Mouse (Mus musculus): Measurements from ENCODE around the gene Zgpat. TPM values are rescaled to one million over a fixed set of nuclear protein-coding genes. Genes with fewer than 3 reads are reported as not detected.

Zgpat gene
- 30.1 TPM for polyA plus RNA-seq (2014; fragmentation: Illumina TruSeq; extraction: RNeasy Lipid Tissue Mini Kit (QIAGEN cat#74804); ENCODE audit: low read depth, low replicate concordance)

DNA sequence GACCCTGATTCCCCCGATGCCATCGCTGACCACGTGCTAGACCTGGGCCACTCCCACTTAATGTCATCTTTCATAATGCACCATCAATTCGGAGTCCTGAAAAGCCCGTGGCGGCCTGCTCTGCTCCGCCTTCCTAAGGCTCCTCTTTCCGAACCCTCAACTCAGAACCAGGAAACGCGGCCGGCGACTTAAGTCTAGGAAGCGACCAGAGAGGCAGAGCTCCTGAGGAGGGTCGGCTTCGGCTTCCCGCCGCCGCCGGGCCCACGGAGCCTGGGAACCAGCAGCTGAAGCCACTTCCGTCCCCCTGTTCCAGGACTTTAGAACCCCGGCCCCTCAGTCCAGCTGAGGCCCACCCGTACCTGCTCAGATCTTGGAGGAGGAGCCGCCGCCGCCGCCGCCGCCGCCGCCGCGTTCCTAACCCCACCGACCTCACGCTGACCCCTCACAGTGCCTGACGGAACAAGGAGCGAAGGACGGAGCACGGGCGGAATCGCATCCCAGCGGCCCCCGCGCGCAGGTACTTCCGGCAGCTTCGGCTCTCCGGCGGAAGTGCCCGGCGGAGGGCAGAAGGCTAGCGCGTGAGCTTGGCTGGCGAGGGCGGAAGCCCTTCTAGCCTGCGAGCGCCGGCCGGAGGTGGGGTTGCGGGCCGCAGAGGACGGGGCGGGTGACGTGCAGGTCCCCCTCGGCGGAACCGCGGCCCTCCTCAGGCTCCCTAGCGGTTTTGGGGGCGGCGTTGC, at the start of gene Zgpat, which contains the start of gene Arfrp1:
Zgpat (plus strand) TSS at position 69 of the 737 bp plus-strand sequence.
Arfrp1 (minus strand) TSS at position 545 of the 737 bp plus-strand sequence.

DNA sequence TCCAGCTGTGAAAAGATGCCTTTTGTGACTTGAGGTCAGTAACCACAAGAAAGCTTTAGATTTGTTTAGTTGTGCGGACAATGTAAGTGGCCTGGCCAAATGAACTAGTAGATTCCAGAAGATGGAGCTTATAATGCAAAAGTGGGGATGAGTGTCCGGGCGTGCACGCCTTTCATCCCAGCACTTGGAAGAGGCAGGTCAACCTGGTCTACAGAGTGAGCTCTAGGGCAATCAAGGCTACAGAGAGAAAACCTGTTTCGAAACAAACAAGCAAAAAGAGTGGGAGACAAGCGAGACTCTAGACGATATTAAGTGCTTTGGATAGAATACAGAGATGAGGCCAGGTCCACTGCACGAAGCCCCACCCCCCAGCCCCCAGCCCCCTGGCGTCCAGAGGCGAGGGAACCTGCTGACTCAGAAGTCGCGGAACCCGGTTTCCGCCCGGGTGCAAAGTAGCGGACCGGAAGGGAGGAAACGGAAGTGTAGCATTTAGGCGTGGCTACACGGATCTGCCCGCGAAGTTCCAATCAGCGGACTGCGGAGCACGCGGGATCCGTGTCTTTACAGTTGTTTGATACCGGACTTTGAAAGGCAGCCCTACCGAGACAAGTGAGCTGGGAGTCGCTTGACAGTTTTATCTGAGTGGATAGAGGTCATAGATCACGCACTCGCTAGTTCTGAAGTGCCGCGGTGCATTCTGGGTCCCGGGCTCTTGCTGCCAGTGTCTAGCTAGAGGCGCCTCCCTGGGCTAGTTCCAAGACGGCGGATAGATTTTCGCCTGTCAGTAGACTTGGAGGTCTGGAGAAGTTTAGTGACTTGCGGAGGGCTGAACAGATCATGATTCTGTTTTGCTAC, 45.3 kb upstream of the Zgpat start, which contains the start of gene Rtel1:
Rtel1 (plus strand) TSS at position 492 of the 855 bp plus-strand sequence.

DNA sequence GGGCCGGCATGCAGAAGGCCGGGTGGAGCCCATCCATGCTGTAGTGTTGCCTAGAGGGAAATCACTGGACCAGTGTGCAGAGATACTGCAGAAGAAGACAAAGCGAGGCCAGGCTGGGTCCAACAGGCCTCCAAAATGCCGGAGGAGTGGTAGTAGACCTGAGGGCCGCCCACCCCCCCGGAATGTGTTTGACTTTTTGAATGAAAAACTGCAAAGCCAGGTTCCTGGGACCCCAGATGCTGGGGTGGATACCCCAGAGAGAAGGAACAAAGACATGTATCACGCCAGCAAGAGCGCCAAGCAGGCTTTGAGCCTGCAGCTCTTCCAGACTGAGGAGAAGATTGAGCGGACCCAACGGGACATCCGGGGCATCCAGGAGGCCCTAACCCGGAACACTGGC, 15.1 kb downstream of the Zgpat start, which contains the start of gene Lime1:
Lime1 (plus strand) TSS at position 301 of the 400 bp plus-strand sequence.

Other genes starting within 250 kb of the Zgpat start
- gene Kcnq2, start 229.6 kb upstream of the Zgpat start, polyA plus RNA-seq (2014; fragmentation: Illumina TruSeq; extraction: RNeasy Lipid Tissue Mini Kit (QIAGEN cat#74804); ENCODE audit: low read depth, low replicate concordance), result 0.08 TPM
- 1,071 TPM for gene Eef1a2, start 207.9 kb upstream of the Zgpat start, polyA plus RNA-seq (2014; fragmentation: Illumina TruSeq; extraction: RNeasy Lipid Tissue Mini Kit (QIAGEN cat#74804); ENCODE audit: low read depth, low replicate concordance)
- 60.6 TPM for gene Ppdpf, start 177.7 kb upstream of the Zgpat start, polyA plus RNA-seq (2014; fragmentation: Illumina TruSeq; extraction: RNeasy Lipid Tissue Mini Kit (QIAGEN cat#74804); ENCODE audit: low read depth, low replicate concordance)
- not detected for gene Ptk6, start 162.1 kb upstream of the Zgpat start, polyA plus RNA-seq (2014; fragmentation: Illumina TruSeq; extraction: RNeasy Lipid Tissue Mini Kit (QIAGEN cat#74804); ENCODE audit: low read depth, low replicate concordance)
- 0.39 TPM for gene Srms, start 151.7 kb upstream of the Zgpat start, polyA plus RNA-seq (2014; fragmentation: Illumina TruSeq; extraction: RNeasy Lipid Tissue Mini Kit (QIAGEN cat#74804); ENCODE audit: low read depth, low replicate concordance)
- gene Fndc11, start 144.9 kb upstream of the Zgpat start, polyA plus RNA-seq (2014; fragmentation: Illumina TruSeq; extraction: RNeasy Lipid Tissue Mini Kit (QIAGEN cat#74804); ENCODE audit: low read depth, low replicate concordance), result not detected
- gene Helz2, start 122.9 kb upstream of the Zgpat start, polyA plus RNA-seq (2014; fragmentation: Illumina TruSeq; extraction: RNeasy Lipid Tissue Mini Kit (QIAGEN cat#74804); ENCODE audit: low read depth, low replicate concordance), result 11.0 TPM
- 9.5 TPM for gene Gmeb2, start 76.9 kb upstream of the Zgpat start, polyA plus RNA-seq (2014; fragmentation: Illumina TruSeq; extraction: RNeasy Lipid Tissue Mini Kit (QIAGEN cat#74804); ENCODE audit: low read depth, low replicate concordance)
- 0.55 TPM for gene Stmn3, start 50.4 kb upstream of the Zgpat start, polyA plus RNA-seq (2014; fragmentation: Illumina TruSeq; extraction: RNeasy Lipid Tissue Mini Kit (QIAGEN cat#74804); ENCODE audit: low read depth, low replicate concordance)
- gene Rtel1, start 45.2 kb upstream of the Zgpat start, polyA plus RNA-seq (2014; fragmentation: Illumina TruSeq; extraction: RNeasy Lipid Tissue Mini Kit (QIAGEN cat#74804); ENCODE audit: low read depth, low replicate concordance), result 18.6 TPM
- 76.5 TPM for gene Arfrp1, start 476 bp downstream of the Zgpat start, polyA plus RNA-seq (2014; fragmentation: Illumina TruSeq; extraction: RNeasy Lipid Tissue Mini Kit (QIAGEN cat#74804); ENCODE audit: low read depth, low replicate concordance)
- gene Lime1, start 15.2 kb downstream of the Zgpat start, polyA plus RNA-seq (2014; fragmentation: Illumina TruSeq; extraction: RNeasy Lipid Tissue Mini Kit (QIAGEN cat#74804); ENCODE audit: low read depth, low replicate concordance), result 17.5 TPM
- gene Zbtb46, start 94.5 kb downstream of the Zgpat start, polyA plus RNA-seq (2014; fragmentation: Illumina TruSeq; extraction: RNeasy Lipid Tissue Mini Kit (QIAGEN cat#74804); ENCODE audit: low read depth, low replicate concordance), result 9.7 TPM
- gene Abhd16b, start 128.3 kb downstream of the Zgpat start, polyA plus RNA-seq (2014; fragmentation: Illumina TruSeq; extraction: RNeasy Lipid Tissue Mini Kit (QIAGEN cat#74804); ENCODE audit: low read depth, low replicate concordance), result not detected
- 96.1 TPM for gene Tpd52l2, start 132.2 kb downstream of the Zgpat start, polyA plus RNA-seq (2014; fragmentation: Illumina TruSeq; extraction: RNeasy Lipid Tissue Mini Kit (QIAGEN cat#74804); ENCODE audit: low read depth, low replicate concordance)
- 41.6 TPM for gene Dnajc5, start 155.6 kb downstream of the Zgpat start, polyA plus RNA-seq (2014; fragmentation: Illumina TruSeq; extraction: RNeasy Lipid Tissue Mini Kit (QIAGEN cat#74804); ENCODE audit: low read depth, low replicate concordance)
- 56.3 TPM for gene Uckl1, start 220.0 kb downstream of the Zgpat start, polyA plus RNA-seq (2014; fragmentation: Illumina TruSeq; extraction: RNeasy Lipid Tissue Mini Kit (QIAGEN cat#74804); ENCODE audit: low read depth, low replicate concordance)
- gene Prpf6, start 226.9 kb downstream of the Zgpat start, polyA plus RNA-seq (2014; fragmentation: Illumina TruSeq; extraction: RNeasy Lipid Tissue Mini Kit (QIAGEN cat#74804); ENCODE audit: low read depth, low replicate concordance), result 35.9 TPM
- 17.6 TPM for gene Zfp512b, start 227.9 kb downstream of the Zgpat start, polyA plus RNA-seq (2014; fragmentation: Illumina TruSeq; extraction: RNeasy Lipid Tissue Mini Kit (QIAGEN cat#74804); ENCODE audit: low read depth, low replicate concordance)
- 3.9 TPM for gene Samd10, start 234.3 kb downstream of the Zgpat start, polyA plus RNA-seq (2014; fragmentation: Illumina TruSeq; extraction: RNeasy Lipid Tissue Mini Kit (QIAGEN cat#74804); ENCODE audit: low read depth, low replicate concordance)